Mouse (Mus musculus): Measurements from ENCODE around the gene Mmachc. TPM values are rescaled to one million over a fixed set of nuclear protein-coding genes. Genes with fewer than 3 reads are reported as not detected.

Mmachc gene
- polyA plus RNA-seq, 1 experiment from 2014 or later: 19.1 TPM

GRCm38 (mm10) chr4:116655658-116656057 is 52.5 kb downstream of the Mmachc start:
- no peak overlapping the region for H3K4me3 ChIP-seq (ENCODE audit: low read depth, low read length)
- H3K27ac ChIP-seq (ENCODE audit: low read length): no peak overlapping the region
- no peak for ATAC-seq (ENCODE audit: insufficient number of reproducible peaks, insufficient read depth, low FRiP score, low read depth)
- 0 out of 2 replicates have a peak, but pooled peaks cover 3% of the 10 kb centered on the region for H3K4me1 ChIP-seq (ENCODE audit: control insufficient read depth, insufficient read depth, low read length)
- H3K27me3 ChIP-seq (ENCODE audit: control insufficient read depth, insufficient read depth, low read length): no peaks in the 10 kb centered on the region
- no peaks in the 10 kb centered on the region for H3K36me3 ChIP-seq (ENCODE audit: control insufficient read depth, insufficient read depth, low read length)
- H3K9me3 ChIP-seq (ENCODE audit: control insufficient read depth, low read depth, low read length): no peaks in the 10 kb centered on the region
- H3K4me2 ChIP-seq (replicated peaks; ENCODE audit: low read depth, low read length): no peak overlapping the region
- no peak overlapping the region for H3K9ac ChIP-seq (replicated peaks; ENCODE audit: low read depth, low read length)
- 70% methylated on average over 3 of the region's 3 CpGs for WGBS

- H3K27me3 ChIP-seq (ENCODE audit: control insufficient read depth, insufficient read depth, low read length): no peaks in the 10 kb centered on the region
- H3K4me1 ChIP-seq (ENCODE audit: control insufficient read depth, insufficient read depth, low read length): peaks cover 5% of the 10 kb centered on the region; the same call in 1 of the 2 replicates
- 48% methylated on average over 2 of the region's 2 CpGs for WGBS
- H3K36me3 ChIP-seq (ENCODE audit: control insufficient read depth, insufficient read depth, low read length): no peaks in the 10 kb centered on the region
- H3K4me2 ChIP-seq (replicated peaks; ENCODE audit: low read depth, low read length): no peak overlapping the region
- H3K9me3 ChIP-seq (ENCODE audit: control insufficient read depth, low read depth, low read length): no peaks in the 10 kb centered on the region
- ATAC-seq (ENCODE audit: insufficient number of reproducible peaks, insufficient read depth, low FRiP score, low read depth): no peak
- no peak overlapping the region for H3K27ac ChIP-seq (ENCODE audit: low read length)
- H3K4me3 ChIP-seq (ENCODE audit: low read depth, low read length): no peak overlapping the region
- no peak overlapping the region for H3K9ac ChIP-seq (replicated peaks; ENCODE audit: low read depth, low read length)
Measured at GRCm38 (mm10) chr4:116655100-116655499, 53.1 kb downstream of the Mmachc start.

- ATAC-seq (ENCODE audit: insufficient number of reproducible peaks, insufficient read depth, low FRiP score, low read depth): no peak
- Histone ChIP-seq H3K36me3 (ENCODE audit: control insufficient read depth, insufficient read depth, low read length) (no peaks in the 10 kb centered on the region), H3K9ac (replicated peaks; ENCODE audit: low read depth, low read length) (no peak overlapping the region), H3K4me1 (ENCODE audit: control insufficient read depth, insufficient read depth, low read length) (peaks cover 16% of the 10 kb centered on the region; the same call in 1 of the 2 replicates), H3K27ac (ENCODE audit: low read length) (no peak overlapping the region), H3K9me3 (ENCODE audit: control insufficient read depth, low read depth, low read length) (no peaks in the 10 kb centered on the region), H3K4me2 (replicated peaks; ENCODE audit: low read depth, low read length) (no peak overlapping the region), H3K4me3 (ENCODE audit: low read depth, low read length) (no peak overlapping the region), H3K27me3 (ENCODE audit: control insufficient read depth, insufficient read depth, low read length) (no peaks in the 10 kb centered on the region)
- 86% methylated on average over 6 of the region's 6 CpGs for WGBS
Measured at GRCm38 (mm10) chr4:116653228-116653627, 55.0 kb downstream of the Mmachc start.

Other genes with a start within 250 kb of the Mmachc start
- 23.4 and 24.6 TPM in 2 replicates for gene Mast2, start 244.2 kb downstream of the Mmachc start, polyA plus RNA-seq (2014; fragmentation: Nextera tagmentation; extraction: Ambion mirVana)
- 4.5 and 4.6 TPM in 2 replicates for gene Ipp, start 200.9 kb downstream of the Mmachc start, polyA plus RNA-seq (2014; fragmentation: Nextera tagmentation; extraction: Ambion mirVana)
- gene Tmem69, start 152.5 kb downstream of the Mmachc start, polyA plus RNA-seq (2014; fragmentation: Nextera tagmentation; extraction: Ambion mirVana): 22.1 and 23.5 TPM in 2 replicates
- gene Gpbp1l1, start 150.7 kb downstream of the Mmachc start, polyA plus RNA-seq (2014; fragmentation: Nextera tagmentation; extraction: Ambion mirVana): 49.2 and 52.2 TPM in 2 replicates
- 3.8 and 4.7 TPM in 2 replicates for gene Ccdc17, start 111.8 kb downstream of the Mmachc start, polyA plus RNA-seq (2014; fragmentation: Nextera tagmentation; extraction: Ambion mirVana)
- gene Nasp, start 80.5 kb downstream of the Mmachc start, polyA plus RNA-seq (2014; fragmentation: Nextera tagmentation; extraction: Ambion mirVana): 150 and 162 TPM in 2 replicates
- 781 and 795 TPM in 2 replicates for gene Akr1a1, start 56.7 kb downstream of the Mmachc start, polyA plus RNA-seq (2014; fragmentation: Nextera tagmentation; extraction: Ambion mirVana)
- gene Prdx1, start 22.9 kb downstream of the Mmachc start, polyA plus RNA-seq (2014; fragmentation: Nextera tagmentation; extraction: Ambion mirVana): 1,331 and 1,341 TPM in 2 replicates
- 40.0 and 44.3 TPM in 2 replicates for gene Ccdc163, start 103 bp upstream of the Mmachc start, polyA plus RNA-seq (2014; fragmentation: Nextera tagmentation; extraction: Ambion mirVana)
- gene Tesk2, start 12.5 kb upstream of the Mmachc start, polyA plus RNA-seq (2014; fragmentation: Nextera tagmentation; extraction: Ambion mirVana): 7.5 and 9.8 TPM in 2 replicates
- 31.8 and 33.7 TPM in 2 replicates for gene Toe1, start 99.2 kb upstream of the Mmachc start, polyA plus RNA-seq (2014; fragmentation: Nextera tagmentation; extraction: Ambion mirVana)
- 13.9 and 16.6 TPM in 2 replicates for gene Mutyh, start 99.3 kb upstream of the Mmachc start, polyA plus RNA-seq (2014; fragmentation: Nextera tagmentation; extraction: Ambion mirVana)
- 0.22 and 1.2 TPM in 2 replicates for gene Hpdl, start 113.3 kb upstream of the Mmachc start, polyA plus RNA-seq (2014; fragmentation: Nextera tagmentation; extraction: Ambion mirVana)
- gene Zswim5, start 169.0 kb upstream of the Mmachc start, polyA plus RNA-seq (2014; fragmentation: Nextera tagmentation; extraction: Ambion mirVana): 0.49 and 0.69 TPM in 2 replicates